Mouse (Mus musculus): ENCODE measurements around the gene Akna. TPM values are rescaled to one million over a fixed set of nuclear protein-coding genes. Genes with fewer than 3 reads are reported as not detected.

The Akna gene
- total RNA-seq, 1 experiment: 2.7 TPM

DNA sequence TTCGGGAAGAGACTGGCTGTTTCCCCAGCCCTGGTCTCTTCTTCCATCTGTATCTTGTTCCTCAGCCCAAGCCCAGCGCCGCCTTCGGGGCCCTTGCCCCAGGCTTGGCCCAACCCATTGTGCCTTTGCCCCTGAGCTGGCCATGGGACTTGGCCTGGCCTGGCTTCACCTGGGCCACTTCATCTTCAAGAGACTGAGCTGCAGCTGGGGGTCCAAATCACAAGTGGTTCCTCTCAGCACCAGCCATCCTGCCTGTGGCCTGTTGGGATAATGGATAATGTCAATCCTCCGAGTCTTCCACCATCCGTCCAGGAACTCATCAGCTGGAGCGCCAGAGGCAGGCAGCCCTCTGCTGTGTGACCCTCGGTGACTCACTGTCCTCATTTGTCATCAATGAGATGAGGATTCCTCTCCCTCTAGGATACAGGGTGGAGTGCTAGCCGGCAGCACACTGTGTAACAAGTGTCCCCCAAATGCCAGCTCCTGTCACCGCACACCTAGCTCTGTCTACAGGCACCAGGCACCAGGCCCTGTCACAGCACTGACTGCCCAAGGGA, 5.1 kb downstream of the Akna start:
- no peak overlapping the region for H3K27ac ChIP-seq (ENCODE audit: insufficient read depth, low read depth, low read length, poor library complexity, severe bottlenecking)
- TF ChIP-seq MAFK (IDR thresholded peaks at IDR 0.05; ENCODE audit: insufficient read depth, low read depth, low read length): no peak
- TF ChIP-seq HCFC1 (IDR thresholded peaks at IDR 0.05; ENCODE audit: borderline replicate concordance, insufficient read depth, low read length): no peak
- TF ChIP-seq CHD2 (IDR thresholded peaks at IDR 0.05; ENCODE audit: low read depth, low read length): no peak
- TF ChIP-seq ZNF384 (IDR thresholded peaks at IDR 0.05; ENCODE audit: low read depth, low read length): no peak
- TF ChIP-seq ZC3H11A (IDR thresholded peaks at IDR 0.05; ENCODE audit: borderline replicate concordance, low read depth, low read length): no peak
- in situ Hi-C loops (cut with MboI; ENCODE audit: low sequenced_read_pairs in 2 of 2, unreplicated experiment in 2 of 2): no loop called here

DNA sequence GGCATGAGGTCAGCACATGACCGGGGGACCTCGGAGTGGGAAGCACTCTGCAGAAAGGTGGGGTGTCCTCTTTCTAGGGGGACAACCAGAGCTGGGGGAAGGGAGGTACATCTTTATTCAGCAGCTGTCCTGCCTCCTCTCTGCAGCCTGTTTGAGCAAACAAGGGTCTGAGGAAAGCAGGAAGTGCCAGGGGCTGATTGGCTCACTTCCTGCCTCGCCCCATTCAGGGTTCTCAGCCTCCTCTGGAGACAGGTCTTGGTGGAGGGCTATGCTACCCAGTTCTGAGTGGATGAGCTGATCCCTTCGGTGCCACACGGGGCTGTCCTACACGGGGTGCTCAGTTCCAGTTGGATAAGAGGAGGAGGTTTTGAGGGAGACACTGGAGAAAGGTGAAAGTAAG, 11.8 kb downstream of the Akna start:
- H3K27ac ChIP-seq (ENCODE audit: insufficient read depth, low read depth, low read length, poor library complexity, severe bottlenecking): no peak overlapping the region
- no peak overlapping the region for H3K4me3 ChIP-seq (ENCODE audit: insufficient read depth in 1 of 2, low read depth in 1 of 2, low read length in 2 of 2, poor library complexity in 1 of 2, severe bottlenecking in 1 of 2)
- in situ Hi-C loops (cut with MboI; ENCODE audit: low sequenced_read_pairs in 2 of 2, unreplicated experiment in 2 of 2): no loop called here
- no peak overlapping the region for H3K9ac ChIP-seq (ENCODE audit: insufficient read depth, low read depth, low read length, poor library complexity, severe bottlenecking)
- no peaks in the 10 kb centered on the region for H3K9me3 ChIP-seq (ENCODE audit: control insufficient read depth, insufficient read depth, low read depth, low read length)
- TF ChIP-seq ZC3H11A (IDR thresholded peaks at IDR 0.05; ENCODE audit: borderline replicate concordance, low read depth, low read length) (no peak), CHD2 (IDR thresholded peaks at IDR 0.05; ENCODE audit: low read depth, low read length) (no peak), ZNF384 (IDR thresholded peaks at IDR 0.05; ENCODE audit: low read depth, low read length) (no peak)
- no peak for DNase-seq (ENCODE audit: low read depth, low spot score)
- H3K36me3 ChIP-seq (ENCODE audit: control insufficient read depth, insufficient read depth, low read length, poor library complexity, severe bottlenecking): peaks cover 8% of the 10 kb centered on the region; the same call in 1 of the 2 replicates
- peaks cover 0 to 11% of the 10 kb centered on the region in 2 experiments; a peak in 1 of 4 replicates for H3K4me1 ChIP-seq (ENCODE audit: control insufficient read depth in 2 of 2, insufficient read depth in 2 of 2, low read length in 2 of 2, poor library complexity in 1 of 2)

More for the DNA sequence above, 5.1 kb downstream of the Akna start:
- Histone ChIP-seq H3K9me3 (ENCODE audit: control insufficient read depth, insufficient read depth, low read depth, low read length) (no peaks in the 10 kb centered on the region), H3K4me3 (ENCODE audit: insufficient read depth in 1 of 2, low read depth in 1 of 2, low read length in 2 of 2, poor library complexity in 1 of 2, severe bottlenecking in 1 of 2) (no peak overlapping the region), H3K4me1 (ENCODE audit: control insufficient read depth in 2 of 2, insufficient read depth in 2 of 2, low read length in 2 of 2, poor library complexity in 1 of 2) (peaks cover 0 to 4% of the 10 kb centered on the region in 2 experiments; a peak in 1 of 4 replicates), H3K36me3 (ENCODE audit: control insufficient read depth, insufficient read depth, low read length, poor library complexity, severe bottlenecking) (peaks cover 8% of the 10 kb centered on the region; the same call in 1 of the 2 replicates), H3K9ac (ENCODE audit: insufficient read depth, low read depth, low read length, poor library complexity, severe bottlenecking) (no peak overlapping the region)
- DNase-seq (ENCODE audit: low read depth, low spot score): no peak

- Histone ChIP-seq H3K36me3 (ENCODE audit: control insufficient read depth, insufficient read depth, low read length, poor library complexity, severe bottlenecking) (peaks cover 3% of the 10 kb centered on the region; the same call in 1 of the 2 replicates), H3K9ac (ENCODE audit: insufficient read depth, low read depth, low read length, poor library complexity, severe bottlenecking) (no peak overlapping the region), H3K27ac (ENCODE audit: insufficient read depth, low read depth, low read length, poor library complexity, severe bottlenecking) (no peak overlapping the region), H3K4me1 (ENCODE audit: control insufficient read depth in 2 of 2, insufficient read depth in 2 of 2, low read length in 2 of 2, poor library complexity in 1 of 2) (peaks cover 0 to 11% of the 10 kb centered on the region in 2 experiments; a peak in 1 of 4 replicates), H3K9me3 (ENCODE audit: control insufficient read depth, insufficient read depth, low read depth, low read length) (no peaks in the 10 kb centered on the region), H3K4me3 (ENCODE audit: insufficient read depth in 1 of 2, low read depth in 1 of 2, low read length in 2 of 2, poor library complexity in 1 of 2, severe bottlenecking in 1 of 2) (no peak overlapping the region)
- TF ChIP-seq ZC3H11A (IDR thresholded peaks at IDR 0.05; ENCODE audit: borderline replicate concordance, low read depth, low read length) (no peak), CHD2 (IDR thresholded peaks at IDR 0.05; ENCODE audit: low read depth, low read length) (no peak), ZNF384 (IDR thresholded peaks at IDR 0.05; ENCODE audit: low read depth, low read length) (no peak)
- DNase-seq (ENCODE audit: low read depth, low spot score): no peak
- in situ Hi-C loops (cut with MboI; ENCODE audit: low sequenced_read_pairs in 2 of 2, unreplicated experiment in 2 of 2): no loop called here
Observed at GRCm38 (mm10) chr4:63389887-63390528, 13.1 kb downstream of the Akna start.

- TF ChIP-seq CHD2 (IDR thresholded peaks at IDR 0.05; ENCODE audit: low read depth, low read length) (no peak), ZNF384 (IDR thresholded peaks at IDR 0.05; ENCODE audit: low read depth, low read length) (no peak), MAFK (IDR thresholded peaks at IDR 0.05; ENCODE audit: insufficient read depth, low read depth, low read length) (no peak), ZC3H11A (IDR thresholded peaks at IDR 0.05; ENCODE audit: borderline replicate concordance, low read depth, low read length) (no peak), HCFC1 (IDR thresholded peaks at IDR 0.05; ENCODE audit: borderline replicate concordance, insufficient read depth, low read length) (no peak)
- H3K4me3 ChIP-seq (ENCODE audit: insufficient read depth in 1 of 2, low read depth in 1 of 2, low read length in 2 of 2, poor library complexity in 1 of 2, severe bottlenecking in 1 of 2): no peak overlapping the region
- no peak for DNase-seq (ENCODE audit: low read depth, low spot score)
- H3K9me3 ChIP-seq (ENCODE audit: control insufficient read depth, insufficient read depth, low read depth, low read length): no peaks in the 10 kb centered on the region
- no peaks in the 10 kb centered on the region; the same call in 1 of the 2 replicates for H3K36me3 ChIP-seq (ENCODE audit: control insufficient read depth, insufficient read depth, low read length, poor library complexity, severe bottlenecking)
- no peak overlapping the region; the same call in 1 of the 2 replicates for H3K27ac ChIP-seq (ENCODE audit: insufficient read depth, low read depth, low read length, poor library complexity, severe bottlenecking)
- H3K4me1 ChIP-seq (ENCODE audit: control insufficient read depth in 2 of 2, insufficient read depth in 2 of 2, low read length in 2 of 2, poor library complexity in 1 of 2): peaks cover 0 to 11% of the 10 kb centered on the region in 2 experiments; a peak in 1 of 4 replicates
- in situ Hi-C loops (cut with MboI; ENCODE audit: low sequenced_read_pairs in 2 of 2, unreplicated experiment in 2 of 2): no loop called here
- H3K9ac ChIP-seq (ENCODE audit: insufficient read depth, low read depth, low read length, poor library complexity, severe bottlenecking): no peak overlapping the region
Observed at GRCm38 (mm10) chr4:63389121-63389886, 13.8 kb downstream of the Akna start.
